Mouse (Mus musculus): Measurements from ENCODE around the gene Tspan5. TPM values are rescaled to one million over a fixed set of nuclear protein-coding genes. Genes with fewer than 3 reads are reported as not detected.

Gene Tspan5
- total and polyA plus RNA-seq, 3 experiments: 28.1 to 35.1 TPM; not detected in 1

GRCm38 (mm10) chr3:138775926-138776715 lies 34.1 kb downstream of the Tspan5 start:
- Histone ChIP-seq H3K79me2 (ENCODE audit: control insufficient read depth, insufficient read depth, low read length, poor library complexity) (peaks cover 58% of the 10 kb centered on the region), H3K27ac (ENCODE audit: control insufficient read depth, low read depth, low read length) (peak overlapping the region; percentile 35; the same call in 1 of the 2 replicates), H3K36me3 (ENCODE audit: control insufficient read depth in 1 of 2, insufficient read depth in 2 of 2, low read length in 2 of 2) (peaks cover 0 to 43% of the 10 kb centered on the region in 2 experiments; a peak in 2 of 4 replicates), H3K27me3 (ENCODE audit: control insufficient read depth in 1 of 2, insufficient read depth in 2 of 2, low read length in 2 of 2) (no peaks in the 10 kb centered on the region), H3K9ac (ENCODE audit: control insufficient read depth, low read depth, low read length, poor library complexity, severe bottlenecking) (peak overlapping the region; percentile 25; the same call in 1 of the 2 replicates), H3K4me3 (ENCODE audit: control insufficient read depth in 1 of 2, insufficient read depth in 1 of 2, low read depth in 2 of 2, low read length in 2 of 2) (no peak overlapping the region), H3K9me3 (replicated peaks; ENCODE audit: insufficient read depth, low read length) (no peaks in the 10 kb centered on the region), H3K4me1 (ENCODE audit: control insufficient read depth in 1 of 2, insufficient read depth in 2 of 2, low read length in 2 of 2) (peaks cover 23 to 45% of the 10 kb centered on the region in 2 experiments)
- peak; percentile 38 for DNase-seq (ENCODE audit: low read depth, low spot score)
- TF ChIP-seq MYB (IDR thresholded peaks at IDR 0.05; ENCODE audit: low read depth, low read length): no peak
- TF ChIP-seq MYC (IDR thresholded peaks at IDR 0.05; ENCODE audit: low read depth, low read length): peak; percentile 79
- no peak for TF ChIP-seq TBP (IDR thresholded peaks at IDR 0.05; ENCODE audit: low read depth, low read length)
- TF ChIP-seq EP300 (IDR thresholded peaks at IDR 0.05; ENCODE audit: low read depth in 1 of 2, low read length in 2 of 2): peak; percentile 26 to 31; a peak in 3 of 4 replicates
- TF ChIP-seq SIN3A (IDR thresholded peaks at IDR 0.05; ENCODE audit: low read length): 0 out of 2 replicates have a peak, but pooled peaks have one; percentile 40
- TF ChIP-seq MAZ (IDR thresholded peaks at IDR 0.05; ENCODE audit: low read depth, low read length): peak; percentile 80
- peak; percentile 31; the same call in 1 of the 2 replicates for TF ChIP-seq GATA1 (IDR thresholded peaks at IDR 0.05; ENCODE audit: low read depth, low read length)
- TF ChIP-seq MAX (IDR thresholded peaks at IDR 0.05; ENCODE audit: low read length): peak; percentile 78
- no peak for TF ChIP-seq JUND (IDR thresholded peaks at IDR 0.05; ENCODE audit: low read depth, low read length)
- peak; percentile 80 for TF ChIP-seq USF1 (IDR thresholded peaks at IDR 0.05; ENCODE audit: low read depth, low read length)
- peak; percentile 22; the same call in 1 of the 2 replicates for TF ChIP-seq ETS1 (IDR thresholded peaks at IDR 0.05; ENCODE audit: low read depth, low read length)
- peak; percentile 82 for TF ChIP-seq MXI1 (IDR thresholded peaks at IDR 0.05; ENCODE audit: low read depth, low read length)
- 0 out of 2 replicates have a peak, but pooled peaks have one; percentile 25 for TF ChIP-seq RCOR1 (IDR thresholded peaks at IDR 0.05; ENCODE audit: low read depth, low read length)
- peak; percentile 45; the same call in 1 of the 2 replicates for TF ChIP-seq BHLHE40 (IDR thresholded peaks at IDR 0.05; ENCODE audit: borderline replicate concordance, low read depth, low read length)

- Histone ChIP-seq H3K27ac (ENCODE audit: control insufficient read depth, low read depth, low read length) (no peak overlapping the region), H3K9me3 (replicated peaks; ENCODE audit: insufficient read depth, low read length) (no peaks in the 10 kb centered on the region), H3K27me3 (ENCODE audit: control insufficient read depth in 1 of 2, insufficient read depth in 2 of 2, low read length in 2 of 2) (no peaks in the 10 kb centered on the region), H3K9ac (ENCODE audit: control insufficient read depth, low read depth, low read length, poor library complexity, severe bottlenecking) (no peak overlapping the region), H3K79me2 (ENCODE audit: control insufficient read depth, insufficient read depth, low read length, poor library complexity) (peaks cover 31% of the 10 kb centered on the region), H3K36me3 (ENCODE audit: control insufficient read depth in 1 of 2, insufficient read depth in 2 of 2, low read length in 2 of 2) (peaks cover 0 to 1% of the 10 kb centered on the region in 2 experiments; a peak in 1 of 4 replicates), H3K4me3 (ENCODE audit: control insufficient read depth in 1 of 2, insufficient read depth in 1 of 2, low read depth in 2 of 2, low read length in 2 of 2) (no peak overlapping the region), H3K4me1 (ENCODE audit: control insufficient read depth in 1 of 2, insufficient read depth in 2 of 2, low read length in 2 of 2) (peaks cover 7% of the 10 kb centered on the region in 2 experiments; a peak in 3 of 4 replicates)
- no peak for TF ChIP-seq UBTF (IDR thresholded peaks at IDR 0.05; ENCODE audit: borderline replicate concordance, insufficient read depth, low read depth, low read length)
- no peak for TF ChIP-seq RAD21 (IDR thresholded peaks at IDR 0.05; ENCODE audit: low read depth, low read length)
- TF ChIP-seq KAT2A (conservative IDR thresholded peaks at IDR 0.05; ENCODE audit: low read depth, low read length): no peak
- TF ChIP-seq POLR2AphosphoS5 (IDR thresholded peaks at IDR 0.05; ENCODE audit: borderline replicate concordance, low read depth, low read length): no peak
- no peak for TF ChIP-seq MAFK (IDR thresholded peaks at IDR 0.05; ENCODE audit: borderline replicate concordance, low read depth, low read length)
- TF ChIP-seq SMC3 (IDR thresholded peaks at IDR 0.05; ENCODE audit: low read depth, low read length): no peak
- TF ChIP-seq USF2 (IDR thresholded peaks at IDR 0.05; ENCODE audit: borderline replicate concordance in 1 of 2, insufficient read depth in 1 of 2, low read depth in 1 of 2, low read length in 2 of 2): no peak
- no peak for TF ChIP-seq SIN3A (IDR thresholded peaks at IDR 0.05; ENCODE audit: low read length)
- TF ChIP-seq ZNF384 (IDR thresholded peaks at IDR 0.05; ENCODE audit: low read depth, low read length): no peak
- no peak for TF ChIP-seq USF1 (IDR thresholded peaks at IDR 0.05; ENCODE audit: low read depth, low read length)
- TF ChIP-seq MAZ (IDR thresholded peaks at IDR 0.05; ENCODE audit: low read depth, low read length): no peak
- no peak for TF ChIP-seq ZKSCAN1 (IDR thresholded peaks at IDR 0.05; ENCODE audit: low read depth, low read length)
- no peak for TF ChIP-seq GATA1 (IDR thresholded peaks at IDR 0.05; ENCODE audit: low read depth, low read length)
- TF ChIP-seq E2F4 (IDR thresholded peaks at IDR 0.05; ENCODE audit: borderline replicate concordance, low read depth, low read length): no peak
- TF ChIP-seq MXI1 (IDR thresholded peaks at IDR 0.05; ENCODE audit: low read depth, low read length): no peak
- TF ChIP-seq CHD2 (IDR thresholded peaks at IDR 0.05; ENCODE audit: low read length): no peak
- no peak for TF ChIP-seq NRF1 (IDR thresholded peaks at IDR 0.05; ENCODE audit: insufficient read depth, low read depth, low read length, poor library complexity, severe bottlenecking)
- TF ChIP-seq MYB (IDR thresholded peaks at IDR 0.05; ENCODE audit: low read depth, low read length): no peak
- TF ChIP-seq ETS1 (IDR thresholded peaks at IDR 0.05; ENCODE audit: low read depth, low read length): no peak
- TF ChIP-seq RCOR1 (IDR thresholded peaks at IDR 0.05; ENCODE audit: low read depth, low read length): no peak
- DNase-seq (ENCODE audit: low read depth, low spot score): no peak
Observed at GRCm38 (mm10) chr3:138781492-138781891, 39.5 kb downstream of the Tspan5 start.

Data from MEL (cell line).